Mouse (Mus musculus) spleen, embryonic (tissue): ENCODE measurements around the gene Rreb1.

Source experiments
- CTCF ChIA-PET: fragments of 350-600 bp; sonication (Branson Sonifier 250); formaldehyde crosslinking; loops from one replicate; lab custom pipeline; 2022; lab: Charles Lee

The Rreb1 gene

GRCm38 (mm10) chr13:37847601-37848358, 69.6 kb downstream of the Rreb1 start:
- CTCF ChIA-PET: interaction anchor here (0.6 kb wide), 2 partner anchors 222 to 306 kb away, joined by 4 read pairs; no protein-coding TSS in a partner anchor

DNA sequence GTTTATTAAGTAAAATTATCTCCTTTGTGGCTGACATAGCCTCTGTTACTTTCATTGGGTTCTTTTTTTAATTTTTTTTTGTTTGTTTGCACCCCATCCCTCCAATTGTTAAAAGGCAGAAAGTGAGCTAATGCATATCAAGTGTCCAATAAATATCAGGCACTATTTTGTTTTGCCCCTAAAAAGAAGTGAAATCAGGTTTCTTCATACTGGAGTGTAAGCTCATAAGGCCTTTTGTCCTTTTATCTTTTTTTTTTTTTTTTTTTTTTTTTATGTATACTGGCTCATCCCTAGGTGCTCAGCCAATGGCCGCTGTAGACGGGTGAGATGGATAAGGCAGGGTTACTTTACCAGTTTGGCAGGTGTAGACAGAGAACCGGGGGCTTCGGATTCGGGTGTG, 70.2 kb downstream of the Rreb1 start:
- CTCF ChIA-PET: interaction anchor here (0.6 to 0.7 kb wide), 3 partner anchors 222 to 1584 kb away, joined by 3 to 4 read pairs (median 4); no protein-coding TSS in a partner anchor

GRCm38 (mm10) chr13:37851617-37852016, 73.4 kb downstream of the Rreb1 start:
- CTCF ChIA-PET: no interaction called here

GRCm38 (mm10) chr13:37852850-37853249, 74.7 kb downstream of the Rreb1 start:
- CTCF ChIA-PET: interaction anchor here (0.6 to 0.7 kb wide), 3 partner anchors 20 to 420 kb away, joined by 3 to 8 read pairs (median 6); no protein-coding TSS in a partner anchor

GRCm38 (mm10) chr13:37853441-37853840, 75.2 kb downstream of the Rreb1 start:
- CTCF ChIA-PET: interaction anchor here (0.6 to 0.7 kb wide), 3 partner anchors 21 to 420 kb away, joined by 3 to 8 read pairs (median 6); no protein-coding TSS in a partner anchor

DNA sequence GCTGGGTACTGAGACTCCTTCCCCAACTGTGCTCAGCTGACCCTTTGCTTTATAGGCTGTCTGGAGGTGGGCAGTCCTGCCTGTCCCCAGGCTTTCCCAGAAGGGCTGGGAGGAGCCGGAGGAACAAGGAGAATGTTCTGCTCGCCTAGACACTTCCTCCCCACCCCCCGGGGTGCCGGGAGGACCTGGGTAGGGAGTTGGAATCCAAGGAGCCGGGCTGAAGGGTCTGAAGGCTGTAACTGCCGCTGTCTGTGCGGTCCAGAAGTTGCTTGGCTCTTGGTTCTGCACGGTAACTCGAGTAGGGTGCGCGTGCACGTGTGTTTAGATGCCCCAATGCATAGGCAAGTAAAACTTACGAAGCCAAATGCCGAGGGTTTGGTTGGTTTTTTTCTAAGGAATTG, 75.8 kb downstream of the Rreb1 start:
- CTCF ChIA-PET: interaction anchor here (0.6 to 0.7 kb wide), 2 partner anchors 11 to 201 kb away, joined by 3 to 4 read pairs; no protein-coding TSS in a partner anchor

GRCm38 (mm10) chr13:37854455-37855220, 76.4 kb downstream of the Rreb1 start:
- CTCF ChIA-PET: interaction anchor here (0.6 to 0.7 kb wide), 3 partner anchors 10 to 202 kb away, joined by 3 to 4 read pairs (median 4); no protein-coding TSS in a partner anchor

DNA sequence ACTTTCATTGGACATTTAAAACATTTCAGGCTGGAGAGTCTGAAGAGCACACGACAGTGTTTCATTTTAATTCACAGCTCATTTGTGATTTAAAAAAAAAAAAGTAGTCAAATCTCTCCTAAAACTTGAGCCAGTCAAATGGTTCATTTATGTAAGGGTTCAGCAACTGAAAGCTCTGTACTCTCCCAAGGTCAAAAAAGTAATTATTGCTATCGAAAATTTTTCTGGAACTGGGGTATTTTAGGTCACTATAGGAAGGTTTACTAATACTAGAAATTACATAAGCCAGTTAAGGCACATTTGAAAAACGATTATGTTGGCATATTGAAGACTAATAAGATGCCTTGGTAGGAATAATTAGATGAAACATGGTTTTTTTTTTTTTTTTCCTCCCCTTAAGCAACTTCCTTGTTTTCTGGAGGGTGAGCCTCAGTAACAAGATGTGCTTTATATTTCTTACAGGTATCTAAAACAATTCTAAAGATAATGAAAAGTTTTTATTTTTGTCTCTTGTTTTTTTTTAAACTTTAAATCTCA, 77.1 kb downstream of the Rreb1 start:
- CTCF ChIA-PET: interaction anchor here (0.6 to 1.1 kb wide), 2 partner anchors 18 to 25 kb away, joined by 3 to 4 read pairs; no protein-coding TSS in a partner anchor

- CTCF ChIA-PET: interaction anchor here (0.7 to 1.1 kb wide), 3 partner anchors 15 to 29 kb away, joined by 3 to 4 read pairs (median 3); no protein-coding TSS in a partner anchor
Measured at GRCm38 (mm10) chr13:37855765-37856164, 77.6 kb downstream of the Rreb1 start.

- CTCF ChIA-PET: interaction anchor here (0.6 to 0.7 kb wide), 3 partner anchors 14 to 1560 kb away, joined by 3 to 4 read pairs (median 3); no protein-coding TSS in a partner anchor
Measured at GRCm38 (mm10) chr13:37856537-37856936, 78.3 kb downstream of the Rreb1 start.

- CTCF ChIA-PET: interaction anchor here (0.6 to 0.7 kb wide), 2 partner anchors 55 to 1561 kb away, joined by 3 read pairs; no protein-coding TSS in a partner anchor
Measured at GRCm38 (mm10) chr13:37857284-37858065, 79.3 kb downstream of the Rreb1 start.

DNA sequence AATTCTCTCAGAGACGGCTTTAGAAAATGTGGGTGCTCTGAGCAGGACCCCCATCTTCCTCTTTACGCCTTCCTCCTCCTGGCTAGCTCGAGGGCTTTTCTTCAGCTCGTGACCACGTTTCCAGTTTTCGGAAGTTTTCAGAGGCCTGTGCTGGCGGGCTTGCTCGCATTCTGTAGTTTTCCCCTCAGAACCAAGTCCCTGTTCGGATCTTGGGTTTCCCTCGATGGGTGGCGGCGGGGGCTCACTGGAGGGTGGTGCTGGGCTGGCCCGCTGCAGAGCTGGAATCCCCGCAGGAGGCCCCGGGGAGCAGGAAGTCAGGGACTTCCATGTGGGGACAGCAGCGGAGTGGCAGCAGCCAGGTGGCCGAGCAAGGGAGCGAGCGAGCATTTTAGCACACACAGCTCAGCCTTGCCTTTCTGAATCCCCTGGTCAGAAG, 79.9 kb downstream of the Rreb1 start:
- CTCF ChIA-PET: interaction anchor here (0.5 kb wide), 1 partner anchor 21 kb away, joined by 4 read pairs; no protein-coding TSS in a partner anchor

DNA sequence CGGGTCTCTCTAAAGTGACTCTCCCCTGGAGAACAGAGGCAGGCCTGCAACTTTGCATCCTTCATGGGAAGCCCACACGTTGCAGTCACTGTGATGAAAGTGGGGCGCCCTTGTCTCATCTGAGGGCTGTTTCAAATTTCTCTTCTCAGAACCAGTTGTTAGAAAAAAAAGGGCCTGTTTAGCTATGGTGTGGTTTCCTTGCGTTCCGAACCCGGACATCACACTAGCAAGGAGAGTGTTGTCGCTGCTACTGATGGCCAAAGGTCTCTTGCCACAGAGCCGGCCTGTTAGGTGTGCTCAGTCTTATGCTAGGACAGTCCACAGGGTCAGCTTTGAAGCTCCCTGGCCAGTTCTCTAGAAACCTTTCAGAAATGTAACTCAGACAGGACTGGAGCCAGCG, 80.3 kb downstream of the Rreb1 start:
- CTCF ChIA-PET: interaction anchor here (0.5 kb wide), 1 partner anchor 21 kb away, joined by 4 read pairs; no protein-coding TSS in a partner anchor

- CTCF ChIA-PET: interaction anchor here (0.6 to 1.0 kb wide), 2 partner anchors 29 to 79 kb away, joined by 3 to 4 read pairs; no protein-coding TSS in a partner anchor
Measured at GRCm38 (mm10) chr13:37859782-37860181, 81.6 kb downstream of the Rreb1 start.

DNA sequence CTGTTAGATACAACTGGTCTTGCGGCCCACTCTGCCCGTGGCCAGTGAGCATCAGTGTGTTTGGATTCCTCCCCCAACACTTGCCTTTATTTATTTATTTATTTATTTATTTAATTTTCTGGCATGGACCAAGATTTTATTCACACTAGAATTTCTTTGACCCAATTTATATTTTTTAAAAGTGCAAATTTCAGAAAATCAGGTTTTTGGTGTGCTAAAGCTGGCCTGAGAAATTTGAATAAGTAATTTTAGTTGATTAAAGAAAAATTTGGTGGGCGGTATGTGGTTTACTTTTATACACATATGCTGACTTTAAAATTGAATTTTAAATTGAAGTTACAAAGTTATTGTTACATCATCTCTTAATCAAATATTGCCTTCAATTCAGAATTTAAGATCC, 82.0 kb downstream of the Rreb1 start:
- CTCF ChIA-PET: interaction anchor here (0.6 to 1.0 kb wide), 2 partner anchors 29 to 78 kb away, joined by 3 to 4 read pairs; no protein-coding TSS in a partner anchor

DNA sequence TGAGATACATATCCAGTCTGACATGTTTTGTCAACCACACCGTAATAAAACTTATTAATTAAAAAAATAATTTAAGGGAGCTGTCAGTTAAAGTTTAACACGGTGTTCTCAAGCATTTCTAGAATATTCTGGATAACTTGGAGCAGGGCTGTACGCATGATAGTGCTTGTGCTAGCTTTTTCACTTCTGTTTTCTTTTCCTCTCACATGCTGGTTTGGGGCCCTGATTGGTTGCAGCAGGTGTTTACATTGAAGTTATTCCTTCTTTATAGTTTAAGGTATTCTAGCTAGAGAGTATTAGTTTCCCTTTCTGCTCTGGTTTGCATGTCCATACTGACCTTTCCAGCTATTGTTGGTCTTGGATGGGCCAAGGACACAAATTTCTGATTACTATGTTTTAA, 82.6 kb downstream of the Rreb1 start:
- CTCF ChIA-PET: no interaction called here

- CTCF ChIA-PET: no interaction called here
Measured at GRCm38 (mm10) chr13:37862492-37862891, 84.3 kb downstream of the Rreb1 start.

- CTCF ChIA-PET: no interaction called here
Measured at GRCm38 (mm10) chr13:37863643-37864042, 85.4 kb downstream of the Rreb1 start.

DNA sequence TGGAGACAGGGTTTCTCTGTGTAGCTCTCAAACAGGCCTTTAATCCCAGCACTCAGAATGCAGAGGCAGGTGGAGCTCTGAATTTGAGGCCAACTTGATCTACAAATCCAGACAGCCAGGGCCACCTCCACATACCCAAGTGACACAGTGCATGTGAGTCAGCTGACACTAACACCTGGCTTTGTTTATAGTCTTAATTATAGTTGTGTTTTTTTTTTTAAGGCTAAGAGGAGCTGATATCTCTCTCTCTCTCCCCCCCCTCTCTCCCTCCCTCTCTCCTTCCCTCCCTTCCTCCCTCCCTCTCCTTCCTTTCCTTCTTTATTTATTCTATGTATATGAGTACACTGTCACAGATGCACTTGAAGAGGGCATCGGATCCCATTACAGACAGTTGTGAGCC, 86.5 kb downstream of the Rreb1 start:
- CTCF ChIA-PET: interaction anchor here (0.6 to 0.7 kb wide), 2 partner anchors 9 to 10 kb away, joined by 3 to 12 read pairs; no protein-coding TSS in a partner anchor

DNA sequence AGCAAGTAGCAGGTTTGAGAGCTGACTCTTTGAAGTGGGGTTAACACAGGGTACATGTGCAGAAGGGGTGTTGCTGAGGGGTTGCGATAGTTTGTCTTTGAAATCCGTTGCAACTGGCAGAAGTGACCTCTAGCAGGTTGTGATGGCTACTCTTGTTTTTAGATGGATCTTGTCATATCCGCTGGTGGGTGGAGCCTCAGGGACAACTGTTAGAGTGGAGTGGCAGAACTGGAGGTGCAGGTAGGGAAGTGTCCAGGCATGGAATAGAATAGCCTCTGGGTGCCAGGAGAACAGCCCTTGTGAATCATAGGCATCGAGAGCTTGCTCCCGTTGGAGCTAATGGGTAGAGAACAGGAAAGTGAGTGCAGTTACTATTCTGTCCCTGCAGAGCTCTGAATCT, 88.1 kb downstream of the Rreb1 start:
- CTCF ChIA-PET: no interaction called here
